Mouse (Mus musculus) brain, embryonic 18.5 days (tissue): Measurements from ENCODE around the gene Fis1.
"Not testable (repeated sequence)": the region's sequence is repeated elsewhere in the genome, so short reads cannot be mapped to it uniquely, and the experiment has no call there.

Experiments
- DNase-seq: peaks from one replicate; pipeline ENCODE4 v3.0.0-alpha.2; 2012; ENCODE audit warnings: low read depth, low spot score

Gene Fis1

GRCm38 (mm10) chr5:136953015-136953414 is at the start of gene Fis1:
Fis1 (plus strand) TSS chr5:136953275.
- DNase-seq = peak; percentile 95

GRCm38 (mm10) chr5:136904621-136905020 is 48.5 kb upstream of the Fis1 start:
- no peak for DNase-seq

DNA sequence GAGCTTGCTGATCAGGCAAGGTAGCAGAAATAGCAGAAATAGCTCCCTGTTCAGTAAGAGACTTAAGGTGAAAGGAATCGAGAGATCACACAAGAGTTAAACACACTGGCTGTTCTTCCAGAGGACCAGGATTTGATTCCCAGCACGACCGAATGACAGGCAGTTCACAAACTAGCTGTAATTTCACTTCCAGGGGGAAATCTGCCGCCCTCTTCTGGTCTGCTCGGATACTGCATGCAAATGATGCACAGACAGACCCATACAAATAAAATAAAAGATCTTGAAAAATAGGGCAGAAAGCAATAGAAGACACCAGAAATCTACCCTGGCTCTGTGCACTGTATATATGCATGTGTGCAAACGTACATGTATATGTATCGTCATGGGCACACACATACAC is 47.4 kb upstream of the Fis1 start:
- no peak for DNase-seq

DNA sequence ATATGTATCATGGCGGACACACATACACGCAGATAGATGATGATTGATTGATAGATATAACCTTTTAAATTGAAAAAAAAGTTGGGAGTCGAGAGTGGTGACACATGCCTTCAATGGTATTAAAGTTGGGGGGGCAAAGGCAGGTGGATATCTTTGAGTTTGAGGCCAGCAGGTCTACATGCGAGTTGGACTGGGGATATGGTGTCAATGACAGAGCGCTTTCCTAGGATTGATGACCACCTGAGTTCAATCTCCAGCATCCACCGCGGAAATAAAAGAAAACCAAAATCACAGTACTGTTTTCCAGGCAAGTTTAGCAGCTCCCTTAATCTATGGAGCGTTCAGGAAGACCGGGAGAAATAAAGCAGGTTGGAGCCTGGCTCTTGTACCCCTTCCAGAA is 45.5 kb upstream of the Fis1 start:
- DNase-seq = no peak

DNA sequence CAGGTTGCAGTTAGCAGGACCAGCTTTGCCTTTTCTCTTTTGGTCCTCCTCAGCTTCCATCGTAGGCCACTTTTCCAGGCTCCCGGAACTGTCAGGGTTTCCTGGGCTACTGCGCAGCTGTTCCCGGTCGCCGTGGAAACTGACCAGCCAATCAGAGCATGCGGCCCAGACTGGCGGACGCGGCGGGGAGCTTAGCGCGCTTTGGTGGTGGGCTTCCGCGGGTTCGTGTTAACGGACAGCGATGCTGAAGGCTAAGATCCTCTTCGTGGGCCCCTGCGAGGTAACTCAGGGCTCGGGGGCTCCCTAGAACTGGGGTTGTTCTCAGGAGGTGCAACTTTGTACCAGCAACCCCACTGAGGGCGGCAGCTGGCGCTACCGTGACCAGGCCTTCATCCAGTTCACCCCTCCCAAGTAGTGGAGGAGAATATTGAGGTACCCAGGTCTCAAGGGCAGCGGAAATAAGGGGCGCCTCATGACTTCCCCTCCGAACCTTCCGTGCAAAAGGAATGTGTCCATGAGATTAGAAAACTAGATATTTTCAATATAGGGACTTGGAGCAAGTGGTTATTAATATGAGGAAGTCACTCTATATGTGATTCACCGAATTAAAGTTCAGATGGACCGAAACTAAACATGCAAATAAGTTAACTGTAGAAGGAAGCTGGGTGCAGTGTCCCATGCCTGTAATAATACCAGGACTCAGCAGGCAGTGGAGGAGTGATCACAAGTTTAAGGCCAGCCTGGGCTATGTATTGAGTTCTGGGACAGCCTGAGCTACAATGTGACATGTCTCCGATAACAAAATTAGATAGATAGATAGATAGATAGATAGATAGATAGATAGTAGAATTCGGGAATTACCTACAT is 44.9 kb upstream of the Fis1 start, which contains the start of gene Ift22:
Gene Ift22, plus strand, starts transcription at position 160 of the 867 bp plus-strand sequence.
- peak; percentile 85 for DNase-seq

DNA sequence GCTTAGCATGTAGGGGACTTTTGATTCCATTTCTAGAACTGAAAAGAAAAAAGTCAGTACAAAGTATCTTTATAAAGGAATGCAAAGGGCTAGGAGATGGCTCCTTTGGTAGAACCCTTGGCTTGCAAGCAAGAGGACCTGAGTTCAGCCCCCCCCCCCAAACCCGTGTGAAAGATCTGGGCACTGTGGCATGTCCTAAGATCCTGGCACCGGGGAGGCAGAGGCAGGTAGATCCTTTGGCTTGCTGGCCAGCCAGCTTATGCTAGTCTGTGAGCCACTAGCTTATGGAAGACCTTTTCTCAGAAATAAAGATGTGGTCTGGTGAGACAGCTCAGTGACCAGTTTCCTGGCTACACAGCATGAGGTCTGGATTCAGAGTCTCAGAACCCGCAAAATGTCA is 38.9 kb upstream of the Fis1 start:
- no peak for DNase-seq

GRCm38 (mm10) chr5:136917613-136918242 is 35.3 kb upstream of the Fis1 start:
- no peak for DNase-seq

DNA sequence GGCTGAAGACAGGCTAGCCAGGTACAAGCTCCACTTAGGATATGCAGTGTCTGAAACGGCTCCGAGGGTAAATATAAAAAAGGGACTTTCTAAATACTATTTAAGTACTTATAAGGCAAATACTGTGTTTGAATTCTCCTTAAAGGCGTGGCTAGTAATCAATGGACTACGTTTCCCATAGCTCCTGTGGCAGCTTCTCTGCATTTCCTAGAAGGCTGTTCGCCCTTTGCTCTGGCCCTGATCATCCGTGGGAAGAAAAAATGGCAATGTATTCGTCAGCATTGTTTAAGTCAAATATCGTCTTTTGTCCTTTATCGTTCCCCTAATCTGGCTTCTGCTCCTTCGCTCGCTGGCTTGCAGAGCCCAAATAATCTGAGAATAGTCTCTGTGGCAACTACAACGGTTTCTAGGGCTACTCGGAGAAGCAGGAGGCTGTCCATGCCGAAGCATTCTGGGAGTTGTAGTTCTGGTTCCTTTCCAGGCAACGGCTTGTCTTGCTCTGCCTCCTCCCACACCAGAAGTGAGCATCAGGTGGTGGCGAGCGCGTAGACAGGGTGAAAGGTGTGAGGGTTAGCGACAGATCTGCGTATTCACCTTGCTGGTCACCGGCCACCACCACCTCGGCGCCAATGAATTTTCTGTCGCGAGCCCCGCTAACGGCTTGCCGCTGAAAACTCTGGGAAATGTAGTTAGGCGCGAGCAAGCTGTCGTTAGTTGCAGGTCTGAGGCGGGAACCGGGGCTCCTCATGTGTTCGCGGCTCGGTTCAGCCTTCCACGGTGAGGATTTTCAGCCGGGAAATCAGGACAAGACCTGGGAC is 34.2 kb upstream of the Fis1 start:
- peak; percentile 83 for DNase-seq

GRCm38 (mm10) chr5:136919546-136920301 is 33.4 kb upstream of the Fis1 start:
- no peak for DNase-seq

GRCm38 (mm10) chr5:136922830-136923229 is 30.2 kb upstream of the Fis1 start:
- DNase-seq = no peak

GRCm38 (mm10) chr5:136923751-136924478 is 29.2 kb upstream of the Fis1 start:
- no peak for DNase-seq

GRCm38 (mm10) chr5:136929073-136929472 is 24.0 kb upstream of the Fis1 start:
- DNase-seq = peak; percentile 60

GRCm38 (mm10) chr5:136931896-136932295 is 21.2 kb upstream of the Fis1 start:
- no peak for DNase-seq

DNA sequence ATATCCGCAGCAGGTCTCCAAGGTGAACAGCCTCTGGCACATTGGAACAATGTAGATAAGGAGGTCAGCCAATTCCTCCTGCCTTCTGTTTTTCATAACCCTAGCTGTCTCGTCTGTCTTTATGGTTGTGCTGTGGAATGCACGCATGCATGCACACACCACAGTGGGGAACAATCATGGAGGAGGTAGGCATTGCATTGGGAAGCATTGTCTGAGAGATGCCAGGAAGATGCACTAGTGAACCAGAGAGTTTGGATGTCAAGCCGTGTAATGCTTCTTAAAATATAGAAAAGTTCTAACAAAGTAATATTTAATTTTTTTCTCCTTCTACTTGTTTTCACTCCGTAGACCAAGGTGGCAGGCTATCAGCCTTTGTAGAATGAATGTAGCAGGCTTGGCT is 20.1 kb upstream of the Fis1 start:
- no peak for DNase-seq

DNA sequence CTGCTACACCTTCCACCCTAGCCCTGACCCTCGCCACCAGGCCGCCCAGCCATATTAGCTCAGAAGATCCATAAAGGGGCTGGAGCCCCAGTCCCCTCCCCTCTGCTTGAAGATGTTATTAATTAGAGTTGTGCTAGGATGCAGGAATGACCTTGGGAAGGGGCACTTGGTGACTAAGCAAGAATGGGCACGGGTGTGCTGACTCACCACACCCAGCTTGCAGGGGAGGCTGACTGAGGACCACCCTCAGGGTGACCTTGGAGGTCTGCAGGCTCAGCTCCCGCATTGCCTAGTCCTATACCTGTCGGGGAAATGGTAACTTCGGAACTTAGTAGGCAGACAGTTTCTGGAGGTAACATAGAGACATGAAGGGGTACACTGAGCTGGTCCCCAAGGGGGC is 19.1 kb upstream of the Fis1 start:
- DNase-seq = no peak

- DNase-seq = no peak
Measured at GRCm38 (mm10) chr5:136935905-136936695, 17.0 kb upstream of the Fis1 start.

DNA sequence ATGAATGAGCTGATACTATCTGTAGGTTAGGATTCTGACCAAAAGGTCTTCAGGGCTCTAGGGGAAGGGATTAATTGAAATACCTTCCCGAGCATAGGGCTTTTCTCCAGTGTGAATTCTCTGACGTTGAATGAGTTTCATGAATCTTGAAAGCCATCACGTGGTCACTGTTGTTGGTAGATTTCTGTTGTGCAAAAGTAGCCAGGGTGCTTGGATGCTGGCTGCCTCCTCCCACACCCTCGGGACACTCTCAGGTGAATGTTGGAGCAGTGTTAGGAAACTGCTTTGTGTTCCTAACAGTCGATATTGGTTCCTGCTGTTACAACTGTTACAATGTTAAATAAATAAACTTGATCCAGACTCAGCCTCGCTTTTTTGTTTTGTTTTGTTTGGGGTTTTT is 16.3 kb upstream of the Fis1 start:
- no peak for DNase-seq

GRCm38 (mm10) chr5:136937621-136938020 is 15.5 kb upstream of the Fis1 start:
- DNase-seq = no peak

DNA sequence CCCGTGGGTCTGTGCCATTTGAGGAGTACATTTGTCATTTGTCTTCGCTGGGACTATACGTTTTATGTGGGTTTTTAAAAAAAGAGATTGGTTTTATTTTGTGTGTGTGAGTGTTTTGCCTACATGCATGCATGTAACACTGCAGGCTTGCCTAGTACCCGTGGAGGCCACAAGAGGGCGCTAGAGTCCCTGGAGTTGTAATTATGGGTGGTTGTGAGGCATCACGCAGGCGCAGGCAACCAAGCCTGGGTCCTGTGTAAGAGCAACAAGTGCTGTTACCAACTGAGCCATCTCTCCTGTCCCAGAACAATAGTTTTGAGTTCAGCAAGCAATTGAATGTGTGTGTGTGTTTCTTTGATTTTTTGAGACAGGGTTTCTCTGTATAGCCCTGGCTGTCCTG is 13.8 kb upstream of the Fis1 start:
- no peak for DNase-seq

- not testable (repeated sequence) for DNase-seq
Measured at GRCm38 (mm10) chr5:136940029-136940428, 13.0 kb upstream of the Fis1 start.
